Comparison of ENCODE assay signal across 25 mouse cellular contexts in genomic region chr9:114428103-114428834, GRCm38 (mm10). TPM values are rescaled to one million over a fixed set of nuclear protein-coding genes. Genes with fewer than 3 reads are reported as not detected.
DNase-seq lines count a peak whose midpoint lies in the region; ATAC-seq and TF ChIP-seq lines count a peak whose summit lies in the region.
"Had no signal": no experiment of that assay in that cellular context is flagged by ENCODE, and none has a peak within 500 bp of the region (broad histone marks: within the 10 kb centered on the region; RNA-seq: fewer than 3 reads in every experiment).

No protein-coding gene starts in this region.

- intact Hi-C loops in heart, postnatal 10 days (cut with DNase I), result no loop called here

- no peak for TF ChIP-seq RAD21 in MEL (IDR thresholded peaks at IDR 0.05; ENCODE audit: low read depth, low read length)

- H3K9me3 ChIP-seq in liver, embryonic 12.5 days (replicated peaks), result peaks cover 10% of the 10 kb centered on the region
- no peaks in the 10 kb centered on the region for H3K9me3 ChIP-seq in MEL (replicated peaks; ENCODE audit: insufficient read depth, low read length)
- H3K9me3 ChIP-seq: lung, embryonic 15.5 days had no signal

- no peak overlapping the region for H3K27ac ChIP-seq in liver, embryonic 12.5 days
- peak overlapping the region; percentile 74 for H3K27ac ChIP-seq in MEL (ENCODE audit: control insufficient read depth, low read depth, low read length)
- H3K27ac ChIP-seq: heart, adult 2 months; hindbrain, embryonic 10.5 days; lung, embryonic 15.5 days; midbrain, embryonic 12.5 days; neural tube, embryonic 13.5 days had no signal

- no peak overlapping the region for H3K9ac ChIP-seq in liver, embryonic 12.5 days
- H3K9ac ChIP-seq in MEL (ENCODE audit: control insufficient read depth, low read depth, low read length, poor library complexity, severe bottlenecking), result peak overlapping the region; percentile 48
- H3K9ac ChIP-seq: forebrain, postnatal 0 days; heart, embryonic 12.5 days; lung, embryonic 15.5 days; midbrain, embryonic 12.5 days; neural tube, embryonic 13.5 days had no signal

- peak; percentile 33 to 41; a peak in 1 of 4 replicates for TF ChIP-seq POLR2A in MEL (IDR thresholded peaks at IDR 0.05; ENCODE audit: control insufficient read depth in 1 of 2, insufficient read depth in 1 of 2, low read depth in 1 of 2, low read length in 2 of 2, poor library complexity in 1 of 2)

- 55% methylated on average over 12 of the region's 12 CpGs for WGBS in liver, embryonic 12.5 days (ENCODE audit: insufficient replicate concordance)

- DNase-seq in liver (no peak), MEL (ENCODE audit: low read depth, low spot score) (peak; percentile 82)
- peak; percentile 29 for DNase-seq in induced T-regulatory cell, adult 2 months (ENCODE audit: low read depth)
- no peak for DNase-seq in heart, postnatal 10 days
- no peak for DNase-seq in urinary bladder, postnatal 14 days (ENCODE audit: low spot score)
- no peak for DNase-seq in embryo, embryonic 11 days
- DNase-seq: adrenal gland, adult 2 months; cerebellum, adult 11 months; cerebellum, adult 9-10 months; cerebellum, postnatal 36 days; forebrain, postnatal 0 days; heart, adult 2 months; kidney, adult 9 months; kidney, postnatal 14 days; retina, postnatal 1 day; right cerebral cortex, postnatal 14 days had no signal

- H3K79me2 ChIP-seq in MEL (ENCODE audit: control insufficient read depth, insufficient read depth, low read length, poor library complexity), result no peaks in the 10 kb centered on the region

- H3K4me3 ChIP-seq in liver, embryonic 12.5 days, result no peak overlapping the region
- no peak overlapping the region for H3K4me3 ChIP-seq in MEL (ENCODE audit: control insufficient read depth in 1 of 2, insufficient read depth in 1 of 2, low read depth in 2 of 2, low read length in 2 of 2)
- H3K4me3 ChIP-seq: erythroblast, embryonic 14.5 days; heart, adult 2 months; heart, embryonic 12.5 days; hindbrain, embryonic 10.5 days; lung, embryonic 15.5 days; midbrain, embryonic 12.5 days; neural tube, embryonic 13.5 days had no signal

- H3K4me2 ChIP-seq in liver, embryonic 12.5 days, result no peak overlapping the region
- H3K4me2 ChIP-seq: heart, embryonic 12.5 days; lung, embryonic 15.5 days; midbrain, embryonic 12.5 days; neural tube, embryonic 13.5 days had no signal

- no peaks in the 10 kb centered on the region for H3K27me3 ChIP-seq in liver, embryonic 12.5 days (replicated peaks)
- no peaks in the 10 kb centered on the region for H3K27me3 ChIP-seq in MEL (ENCODE audit: control insufficient read depth in 1 of 2, insufficient read depth in 2 of 2, low read length in 2 of 2)
- H3K27me3 ChIP-seq: heart, embryonic 12.5 days; lung, embryonic 15.5 days; midbrain, embryonic 12.5 days; neural tube, embryonic 13.5 days had no signal

- TF ChIP-seq CTCF in MEL (IDR thresholded peaks at IDR 0.05 in 2 of 3, conservative IDR thresholded peaks at IDR 0.05 in 1 of 3; ENCODE audit: control insufficient read depth in 1 of 3, insufficient read depth in 1 of 3, low read depth in 2 of 3, low read length in 3 of 3, poor library complexity in 1 of 3, severe bottlenecking in 1 of 3), result no peak

- H3K4me1 ChIP-seq in liver, embryonic 12.5 days, result peaks cover 9% of the 10 kb centered on the region
- peaks cover 4 to 24% of the 10 kb centered on the region in 2 experiments; a peak in 3 of 4 replicates for H3K4me1 ChIP-seq in MEL (ENCODE audit: control insufficient read depth in 1 of 2, insufficient read depth in 2 of 2, low read length in 2 of 2)
- H3K4me1 ChIP-seq: lung, embryonic 15.5 days; midbrain, embryonic 12.5 days; neural tube, embryonic 13.5 days had no signal

- H3K36me3 ChIP-seq in liver, embryonic 12.5 days, result peaks cover 26% of the 10 kb centered on the region
- peaks cover 0 to 15% of the 10 kb centered on the region in 2 experiments; a peak in 2 of 4 replicates for H3K36me3 ChIP-seq in MEL (ENCODE audit: control insufficient read depth in 1 of 2, insufficient read depth in 2 of 2, low read length in 2 of 2)

- TF ChIP-seq EP300 in MEL (IDR thresholded peaks at IDR 0.05; ENCODE audit: low read depth in 1 of 2, low read length in 2 of 2), result peak; percentile 78 to 83

- peak; percentile 50 for ATAC-seq in liver, embryonic 12.5 days
- ATAC-seq in megakaryocyte-erythroid progenitor cell, adult 5-6 weeks (replicated peaks; ENCODE audit: low FRiP score, low TSS enrichment, poor library complexity, severe bottlenecking), result peak; percentile 55
- ATAC-seq: forebrain, postnatal 0 days; hindbrain, embryonic 16.5 days had no signal

TF ChIP-seq in MEL, 35 proteins besides CTCF, POLR2A, EP300 and RAD21 (continues in another document):
- TF ChIP-seq TAL1 (IDR thresholded peaks at IDR 0.05; ENCODE audit: low read length) (no peak), KAT2A (conservative IDR thresholded peaks at IDR 0.05; ENCODE audit: low read depth, low read length) (peak; percentile 24; the same call in 1 of the 2 replicates), ZKSCAN1 (IDR thresholded peaks at IDR 0.05; ENCODE audit: low read depth, low read length) (no peak), HCFC1 (IDR thresholded peaks at IDR 0.05; ENCODE audit: low read depth, low read length) (0 out of 2 replicates have a peak, but pooled peaks have one; percentile 45), USF2 (IDR thresholded peaks at IDR 0.05; ENCODE audit: borderline replicate concordance in 1 of 2, insufficient read depth in 1 of 2, low read depth in 1 of 2, low read length in 2 of 2) (no peak), MAFK (IDR thresholded peaks at IDR 0.05; ENCODE audit: borderline replicate concordance, low read depth, low read length) (peak; percentile 82; the same call in 1 of the 2 replicates), GATA1 (IDR thresholded peaks at IDR 0.05; ENCODE audit: low read depth, low read length) (peak; percentile 87), RCOR1 (IDR thresholded peaks at IDR 0.05; ENCODE audit: low read depth, low read length) (peak; percentile 91), ELF1 (IDR thresholded peaks at IDR 0.05; ENCODE audit: low read depth, low read length) (no peak), CHD2 (IDR thresholded peaks at IDR 0.05; ENCODE audit: low read length) (no peak), POLR2AphosphoS5 (IDR thresholded peaks at IDR 0.05; ENCODE audit: borderline replicate concordance, low read depth, low read length) (no peak), SMC3 (IDR thresholded peaks at IDR 0.05; ENCODE audit: low read depth, low read length) (no peak), MXI1 (IDR thresholded peaks at IDR 0.05; ENCODE audit: low read depth, low read length) (peak; percentile 89), NELFE (IDR thresholded peaks at IDR 0.05; ENCODE audit: low read depth, low read length) (no peak), E2F4 (IDR thresholded peaks at IDR 0.05; ENCODE audit: borderline replicate concordance, low read depth, low read length) (no peak), TBP (IDR thresholded peaks at IDR 0.05; ENCODE audit: low read depth, low read length) (no peak), JUND (IDR thresholded peaks at IDR 0.05; ENCODE audit: low read depth, low read length) (0 out of 2 replicates have a peak, but pooled peaks have one; percentile 58), TCF12 (IDR thresholded peaks at IDR 0.05; ENCODE audit: low read depth, low read length) (peak; percentile 82), MYB (IDR thresholded peaks at IDR 0.05; ENCODE audit: low read depth, low read length) (0 out of 2 replicates have a peak, but pooled peaks have one; percentile 33), ZNF384 (IDR thresholded peaks at IDR 0.05; ENCODE audit: low read depth, low read length) (no peak), ZMIZ1 (IDR thresholded peaks at IDR 0.05; ENCODE audit: low read depth, low read length) (no peak), ETS1 (IDR thresholded peaks at IDR 0.05; ENCODE audit: low read depth, low read length) (peak; percentile 94), MAX (IDR thresholded peaks at IDR 0.05; ENCODE audit: low read length) (peak; percentile 56), GABPA (IDR thresholded peaks at IDR 0.05; ENCODE audit: low read depth, low read length) (peak; percentile 78), MAZ (IDR thresholded peaks at IDR 0.05; ENCODE audit: low read depth, low read length) (no peak), UBTF (IDR thresholded peaks at IDR 0.05; ENCODE audit: borderline replicate concordance, insufficient read depth, low read depth, low read length) (no peak), SIN3A (IDR thresholded peaks at IDR 0.05; ENCODE audit: low read length) (peak; percentile 73), BHLHE40 (IDR thresholded peaks at IDR 0.05; ENCODE audit: borderline replicate concordance, low read depth, low read length) (peak; percentile 100)

RNA-seq across cellular contexts. Expression of gene Tmppe, which starts 27.4 kb away (rescaled TPM):
- 4.7 and 4.8 TPM in 2 replicates for polyA plus RNA-seq in liver, embryonic 12.5 days (2016; fragmentation: Nextera tagmentation; extraction: Ambion mirVana)
- 7.1 and 7.5 TPM in 2 replicates for total RNA-seq in MEL (2012; rRNA removed)
- 1 to 10 TPM in 1 of 2 experiments, not detected in 1; 9.2 TPM for polyA plus RNA-seq in MEL (2012; ENCODE audit: insufficient read depth in 1 of 2, insufficient read length in 2 of 2, low read depth in 1 of 2, low replicate concordance in 2 of 2, missing spikeins in 1 of 2)
- 4.5 TPM in 2 replicates for total RNA-seq in megakaryocyte-erythroid progenitor cell, adult 5-6 weeks (2014; fragmentation: Nextera tagmentation)
- total RNA-seq in megakaryocyte-erythroid progenitor cell, adult 5-6 weeks (2017), result 0.75 and 3.7 TPM in 2 replicates
- 1 to 10 TPM; 5.1 to 5.6 TPM for total RNA-seq in heart, postnatal 10 days (2021)

RNA-seq across cellular contexts. Expression of gene Glb1, which starts 27.4 kb away (rescaled TPM):
- 16.7 and 17.7 TPM in 2 replicates for polyA plus RNA-seq in liver, embryonic 12.5 days (2016; fragmentation: Nextera tagmentation; extraction: Ambion mirVana)
- 7.0 and 8.1 TPM in 2 replicates for total RNA-seq in MEL (2012; rRNA removed)
- 10 to 100 TPM in 1 of 2 experiments, not detected in 1; 15.7 TPM for polyA plus RNA-seq in MEL (2012; ENCODE audit: insufficient read depth in 1 of 2, insufficient read length in 2 of 2, low read depth in 1 of 2, low replicate concordance in 2 of 2, missing spikeins in 1 of 2)
- total RNA-seq in megakaryocyte-erythroid progenitor cell, adult 5-6 weeks (2014; fragmentation: Nextera tagmentation), result 15.9 and 20.4 TPM in 2 replicates
- 11.5 and 23.4 TPM in 2 replicates for total RNA-seq in megakaryocyte-erythroid progenitor cell, adult 5-6 weeks (2017)
- total RNA-seq in heart, postnatal 10 days (2021), result 10 to 100 TPM; 21.5 to 25.1 TPM

RNA-seq across cellular contexts. Expression of gene Crtap, which starts 37.8 kb away (rescaled TPM):
- 33.2 and 33.8 TPM in 2 replicates for polyA plus RNA-seq in liver, embryonic 12.5 days (2016; fragmentation: Nextera tagmentation; extraction: Ambion mirVana)
- 17.3 and 21.5 TPM in 2 replicates for total RNA-seq in MEL (2012; rRNA removed)
- polyA plus RNA-seq in MEL (2012; ENCODE audit: insufficient read depth in 1 of 2, insufficient read length in 2 of 2, low read depth in 1 of 2, low replicate concordance in 2 of 2, missing spikeins in 1 of 2), result 10 to 100 TPM in 1 of 2 experiments, not detected in 1; 62.2 TPM
- 19.9 and 45.0 TPM in 2 replicates for total RNA-seq in megakaryocyte-erythroid progenitor cell, adult 5-6 weeks (2014; fragmentation: Nextera tagmentation)
- total RNA-seq in megakaryocyte-erythroid progenitor cell, adult 5-6 weeks (2017), result 13.1 and 13.6 TPM in 2 replicates
- 10 to 100 TPM; 61.0 to 66.3 TPM for total RNA-seq in heart, postnatal 10 days (2021)

Comparison
In these comparisons a context has a peak if more than half of its experiments do, and no peak if none do; other contexts are left out.
1. DNase-seq: peak in MEL (single experiment) and induced T-regulatory cell, adult 2 months (single experiment); none in liver (single experiment), heart, postnatal 10 days (0 of 2), urinary bladder, postnatal 14 days (single experiment) and embryo, embryonic 11 days (single experiment).